Mouse (Mus musculus) E14TG2a.4 (cell line): ENCODE measurements at regions not wholly inside any gene's neighbourhood (a gene's known extent, or its start where the extent isn't known, plus 50 kb on each side); places are given as distances from the start of the nearest gene placed in this dataset.

Experiments used
- CTCF ChIP-seq: conservative IDR thresholded peaks from 2 replicates; pipeline ENCODE4 v1.5.1; 2014; ENCODE audit warnings: low read length
- POU5F1 ChIP-seq: IDR thresholded peaks from 2 replicates; pipeline ENCODE4 v1.6.1; 2014; ENCODE audit warnings: low read length, borderline replicate concordance

- TF ChIP-seq CTCF (no peak), POU5F1 (no peak)
These were observed 433.1 kb upstream of the Acvr2a start for GRCm38 (mm10) chr2:48380786-48381185.
